Mouse (Mus musculus) ES-Bruce4 (cell line): ENCODE data around the gene Tspan9.

Experiments
- CTCF ChIP-seq: IDR thresholded peaks from one replicate; pipeline ENCODE4 v1.8.1; 2011; ENCODE audit warnings: low read depth, low read length
- POLR2A ChIP-seq: IDR thresholded peaks from one replicate; pipeline ENCODE4 v1.8.1; 2011; ENCODE audit warnings: low read length; ENCODE audit not compliant: insufficient read depth

GRCm38 (mm10) chr6:127928682-127929081 is 214.7 kb downstream of the Tspan9 start:
- TF ChIP-seq CTCF (no peak), POLR2A (no peak)
